Mouse (Mus musculus) bone marrow macrophage, adult 2 months (primary cell): Measurements from ENCODE around the gene Ntng1. TPM values are rescaled to one million over a fixed set of nuclear protein-coding genes. Genes with fewer than 3 reads are reported as not detected.

ENCODE experiments used
- H3K27ac ChIP-seq: 2 replicates; pipeline ENCODE4 v1.5.1; 2012; ENCODE audit warnings: low read depth, low read length; ENCODE audit not compliant: insufficient read depth
- H3K4me1 ChIP-seq: 2 replicates; pipeline ENCODE4 v1.6.1; 2012; ENCODE audit warnings: low read length; ENCODE audit not compliant: control insufficient read depth, insufficient read depth
- H3K4me3 ChIP-seq: 2 replicates; pipeline ENCODE4 v1.5.1; 2012; ENCODE audit warnings: mild to moderate bottlenecking, low read length, moderate library complexity; ENCODE audit not compliant: insufficient read depth
- CTCF ChIP-seq: IDR thresholded peaks from 2 replicates; pipeline ENCODE4 v1.5.1; 2012; ENCODE audit warnings: low read depth, mild to moderate bottlenecking, low read length, moderate library complexity
- POLR2A ChIP-seq: IDR thresholded peaks from 2 replicates; pipeline ENCODE4 v1.6.1; 2012; ENCODE audit warnings: mild to moderate bottlenecking, low read depth, low read length, borderline replicate concordance
- polyA plus RNA-seq: library from polyadenylated mRNA; stranded (reverse); fragments of >200 nt; gene quantifications from 2 replicates; pipeline ENCODE4 v1.2.4, GENCODE M21; 2012; ENCODE audit not compliant: missing spikeins, insufficient read depth, insufficient read length

Ntng1 gene
- 0.35 TPM in 1 of 2 replicates, not detected in the other for polyA plus RNA-seq

DNA sequence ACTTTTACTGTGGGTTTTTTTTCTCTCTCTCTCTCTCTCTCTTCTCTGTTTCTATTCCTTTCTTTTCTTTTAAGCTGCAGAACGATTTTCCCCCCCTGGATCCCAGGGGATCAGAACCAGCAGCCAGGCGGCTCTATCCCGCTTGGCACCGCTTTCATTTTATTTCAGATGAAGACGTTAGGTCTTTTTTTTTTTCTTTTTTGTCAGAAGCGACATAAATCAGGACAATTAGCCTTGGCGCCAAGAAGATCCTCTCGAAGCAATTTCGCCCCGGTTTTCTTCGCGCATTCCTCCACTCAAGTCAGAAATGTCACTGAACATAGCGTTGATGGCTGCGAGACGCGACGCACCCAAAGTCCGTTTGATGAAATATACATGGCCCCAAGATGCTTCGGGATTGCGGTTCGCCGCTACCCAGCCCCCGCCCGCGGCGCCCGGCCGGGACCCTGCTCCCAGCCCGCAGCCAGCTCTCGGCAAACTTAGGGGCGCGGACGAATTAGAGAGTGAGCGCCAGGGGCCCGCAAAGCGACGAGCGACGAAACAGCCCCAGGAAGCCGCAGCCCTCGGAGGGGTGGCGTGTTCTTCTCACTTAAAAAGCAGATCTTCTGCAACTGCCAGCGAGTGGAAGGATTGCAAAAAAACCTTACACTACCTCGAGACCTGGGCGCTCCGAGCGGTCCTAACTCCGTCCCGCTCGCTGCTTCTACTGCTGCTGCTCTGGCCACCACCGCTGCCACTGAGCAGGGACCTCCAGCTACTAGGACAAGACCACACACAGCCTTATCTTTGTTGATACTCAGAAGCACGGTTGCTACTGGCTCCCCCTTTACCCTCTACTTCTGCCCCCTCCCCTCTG is at the start of gene Ntng1:
TSS of gene Ntng1 (minus strand) at position 806 of the 856 bp plus-strand sequence.
- Histone ChIP-seq H3K27ac (no peak within 1 kb of the TSS), H3K4me3 (peak within 1 kb of the TSS; percentile 59)

DNA sequence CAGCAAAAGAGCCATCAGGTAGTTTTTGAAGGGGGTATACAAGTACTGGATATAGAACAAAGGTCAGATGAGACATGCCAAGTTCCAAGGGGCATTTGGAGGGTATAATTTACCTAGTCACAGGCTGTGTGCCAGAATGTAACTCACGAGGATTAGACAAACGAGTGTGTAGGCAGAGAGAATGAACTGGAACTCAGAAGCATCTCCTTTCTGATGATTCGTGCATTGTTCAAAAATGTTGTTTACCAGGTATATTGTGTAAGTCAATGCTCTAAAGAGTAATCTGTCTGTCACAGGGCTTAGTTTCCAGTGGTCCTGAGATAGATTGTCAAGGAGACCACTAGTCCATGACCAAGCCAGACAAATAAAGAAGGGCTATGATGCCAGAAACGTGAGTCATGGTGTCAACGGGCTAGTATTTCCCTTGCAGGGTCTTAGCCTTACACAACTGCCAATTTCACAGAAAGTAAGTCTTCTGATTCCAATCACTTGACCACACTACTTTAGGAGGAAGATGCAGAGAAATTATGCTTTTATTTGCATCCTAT is 43.7 kb upstream of the Ntng1 start:
- TF ChIP-seq POLR2A: no peak
- TF ChIP-seq CTCF: no peak
- no peak overlapping the region for H3K4me3 ChIP-seq
- H3K4me1 ChIP-seq: no peaks in the 10 kb centered on the region
- no peak overlapping the region for H3K27ac ChIP-seq

More for the DNA sequence above, at the start of gene Ntng1:
- H3K4me1 ChIP-seq: no peaks in the 10 kb centered on the region
- TF ChIP-seq CTCF: no peak

DNA sequence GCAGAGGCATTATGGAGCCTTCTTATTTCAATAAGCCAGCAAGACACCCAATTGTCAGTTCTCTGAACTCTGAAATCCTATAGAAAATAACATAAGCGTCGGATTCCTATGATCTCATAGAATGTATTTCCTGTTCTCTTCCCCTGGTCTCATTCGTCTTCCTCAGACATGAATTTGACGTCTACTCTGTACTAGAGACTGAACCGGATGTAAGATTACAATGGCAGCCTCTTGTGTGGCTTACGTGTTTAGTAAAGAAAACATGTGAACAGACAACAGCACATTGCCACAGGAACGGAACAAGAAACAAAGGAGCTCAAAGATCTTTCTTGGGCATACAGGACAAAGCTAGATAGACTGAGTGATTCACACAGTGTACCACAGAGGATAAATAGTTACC is 5.3 kb upstream of the Ntng1 start:
- no peaks in the 10 kb centered on the region for H3K4me1 ChIP-seq
- H3K4me3 ChIP-seq: no peak overlapping the region
- TF ChIP-seq CTCF: no peak
- H3K27ac ChIP-seq: no peak overlapping the region

DNA sequence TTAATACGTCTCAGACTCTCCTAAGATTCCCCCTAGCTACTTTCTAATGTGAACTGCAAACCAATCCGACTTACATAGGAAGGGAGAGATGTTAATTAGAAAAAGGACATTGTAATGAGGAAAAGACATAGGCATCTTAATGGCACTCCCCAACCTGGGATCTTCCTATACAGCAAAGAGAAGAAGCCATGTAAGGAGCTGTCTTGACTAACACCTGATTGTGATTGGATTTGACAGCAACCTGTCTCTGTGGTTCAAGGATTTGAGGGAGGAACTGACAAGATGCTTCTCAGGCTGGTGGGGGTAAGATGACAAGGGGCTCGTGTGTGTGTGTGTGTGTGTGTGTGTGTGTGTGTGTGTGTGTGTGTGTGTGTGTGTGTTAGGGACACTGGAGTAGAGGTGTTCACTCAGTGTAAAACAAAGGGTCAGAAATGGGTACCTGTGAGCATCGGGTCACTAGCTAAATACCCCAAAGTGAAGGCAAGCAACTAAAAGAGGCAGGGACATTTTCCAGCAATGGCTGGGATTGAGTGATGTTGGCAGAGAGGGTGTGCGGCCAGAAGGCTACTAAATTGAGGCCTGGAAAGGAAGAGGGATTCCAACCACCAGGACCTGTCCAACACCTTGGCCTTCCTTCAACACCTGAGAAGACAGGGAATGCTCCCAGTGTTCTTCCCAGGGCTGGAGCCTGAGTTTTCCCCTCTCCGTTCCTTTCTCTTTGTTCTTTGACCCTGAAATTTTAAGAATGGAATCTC is 667 bp upstream of the Ntng1 start:
- no peaks in the 10 kb centered on the region for H3K4me1 ChIP-seq
- no peak overlapping the region for H3K4me3 ChIP-seq
- H3K27ac ChIP-seq: no peak overlapping the region
- no peak for TF ChIP-seq POLR2A
- no peak for TF ChIP-seq CTCF

DNA sequence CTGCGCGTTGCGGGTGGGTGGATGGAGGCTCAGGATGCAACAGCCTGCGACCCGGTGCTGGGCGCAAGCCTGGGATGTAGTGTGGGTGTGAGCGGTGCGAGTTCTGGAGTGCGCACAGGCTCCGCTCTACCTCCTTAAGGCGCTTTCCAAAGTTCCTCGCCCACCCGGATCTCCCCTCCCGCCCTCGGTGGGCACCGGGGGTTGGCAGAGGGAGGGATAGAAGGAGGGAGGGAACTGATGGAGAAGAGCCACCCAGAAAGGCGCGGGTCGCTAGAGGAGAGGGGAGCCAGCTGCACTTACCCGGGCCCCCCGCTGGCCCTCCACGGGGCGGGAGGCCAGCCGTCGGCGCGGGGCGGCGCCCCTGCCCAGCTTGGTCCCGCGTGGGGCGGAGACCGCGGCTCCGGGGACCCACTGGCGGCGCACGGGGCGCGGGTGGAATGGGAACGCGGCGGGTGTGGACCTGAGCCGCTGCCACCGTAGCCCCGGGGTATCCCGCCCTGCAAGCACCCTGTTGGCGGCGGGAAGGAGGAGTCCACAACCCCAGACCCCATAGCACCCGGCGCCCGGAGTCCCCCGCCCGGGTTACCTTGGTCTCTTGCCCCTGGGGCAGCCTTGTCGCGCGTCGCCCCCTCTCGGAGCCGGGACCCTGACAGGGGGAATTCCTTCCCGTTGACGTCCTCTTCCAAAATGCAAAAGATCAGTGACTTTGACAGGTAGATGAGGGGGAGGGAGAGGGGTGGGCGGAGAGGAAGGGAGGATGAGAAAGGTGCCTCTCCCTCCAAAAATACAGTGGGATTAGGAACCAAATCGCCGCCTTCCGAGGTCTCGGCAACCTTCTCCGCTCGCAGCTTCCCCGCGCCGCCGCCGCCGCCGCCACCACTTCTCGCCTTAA is 1.3 kb downstream of the Ntng1 start:
- no peaks in the 10 kb centered on the region for H3K4me1 ChIP-seq
- TF ChIP-seq CTCF (no peak), POLR2A (no peak)
- H3K4me3 ChIP-seq: peak overlapping the region; percentile 59
- H3K27ac ChIP-seq: no peak overlapping the region

DNA sequence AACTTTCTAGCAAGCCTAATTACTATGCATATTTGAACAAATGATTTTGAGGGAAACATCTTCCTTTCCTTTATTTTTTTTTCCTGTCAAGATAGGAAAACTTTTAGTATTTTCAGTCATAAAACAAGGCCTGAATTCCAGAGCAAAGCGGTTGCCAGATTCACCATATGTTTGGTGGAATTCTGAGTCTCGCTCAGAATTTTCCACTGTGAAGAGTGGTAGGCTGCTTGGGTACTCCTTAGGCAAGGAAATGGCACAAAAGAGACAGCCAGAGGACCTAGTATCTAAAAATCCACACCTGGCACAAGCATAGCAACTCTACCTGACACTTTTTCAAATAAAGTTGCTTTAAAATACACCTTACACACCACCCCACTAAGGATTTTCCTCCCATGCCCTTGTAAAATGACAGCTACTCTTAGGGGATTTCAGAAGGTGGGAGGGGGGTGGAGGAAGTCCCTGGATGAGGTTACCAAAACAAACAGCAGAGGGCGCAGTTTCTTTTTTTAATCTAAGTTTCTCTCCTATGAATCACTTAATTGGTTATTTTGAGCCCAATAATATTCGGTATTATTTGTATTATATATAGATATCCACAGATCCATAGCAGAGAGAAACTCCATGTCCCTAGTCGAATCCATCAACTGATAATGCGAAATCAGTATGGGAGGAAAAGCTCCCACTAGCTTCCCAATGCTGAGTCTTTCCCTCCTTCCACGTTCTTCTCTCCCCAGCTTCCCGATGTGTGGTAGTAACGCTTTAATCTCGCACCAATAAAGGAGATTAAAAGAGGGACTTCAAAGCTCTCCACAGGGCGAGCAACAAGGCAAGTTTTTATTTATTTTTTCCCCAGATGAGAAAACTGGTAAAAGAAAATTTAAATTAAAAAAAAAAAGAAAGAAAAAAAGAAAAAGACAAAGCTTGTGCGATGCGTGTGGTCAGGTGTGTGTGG is 2.2 kb downstream of the Ntng1 start:
- peak overlapping the region; percentile 59; the same call in 1 of the 2 replicates for H3K4me3 ChIP-seq
- no peak overlapping the region for H3K27ac ChIP-seq
- TF ChIP-seq CTCF (no peak), POLR2A (no peak)
- no peaks in the 10 kb centered on the region for H3K4me1 ChIP-seq

DNA sequence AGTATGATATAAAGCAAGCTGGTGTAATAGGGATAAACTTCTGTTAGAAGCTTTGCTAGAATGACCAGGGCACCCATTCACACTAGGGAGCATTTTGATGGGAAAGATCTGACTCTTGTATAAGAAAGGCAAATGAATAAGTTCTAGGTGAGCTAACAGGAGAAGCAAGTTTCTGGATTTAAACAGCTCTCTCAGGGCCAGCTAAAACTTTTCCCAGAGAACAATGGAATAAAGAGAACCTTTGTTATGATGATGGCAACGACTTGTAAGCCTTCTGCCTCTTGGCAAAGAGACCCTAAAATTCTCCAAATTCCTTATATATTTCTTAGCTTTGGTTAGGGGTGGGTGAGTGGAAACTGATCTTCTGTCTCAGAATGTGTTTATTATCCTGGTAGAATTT is 7.7 kb downstream of the Ntng1 start:
- Histone ChIP-seq H3K27ac (no peak overlapping the region), H3K4me3 (no peak overlapping the region), H3K4me1 (no peaks in the 10 kb centered on the region)
- TF ChIP-seq CTCF (no peak), POLR2A (no peak)

DNA sequence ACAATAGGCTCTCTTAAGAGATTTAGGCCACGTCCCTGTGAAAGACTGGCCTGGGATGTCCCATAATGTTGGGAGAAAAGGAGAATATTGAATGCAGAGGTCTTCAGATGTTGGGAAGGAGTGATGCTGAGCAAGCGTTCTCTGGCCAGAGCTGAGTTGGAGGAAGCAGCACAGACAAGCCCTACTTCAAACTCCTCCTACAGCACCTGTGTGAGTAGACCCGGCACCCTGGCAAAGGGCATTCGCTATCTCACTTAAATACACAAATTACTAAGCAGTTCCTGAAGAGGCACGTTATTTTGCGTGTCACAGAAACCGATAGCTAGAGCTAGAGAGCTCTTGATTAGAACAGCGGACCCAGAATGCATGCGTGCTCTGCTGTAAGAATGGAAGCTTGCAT is 10.7 kb downstream of the Ntng1 start:
- no peaks in the 10 kb centered on the region for H3K4me1 ChIP-seq
- no peak overlapping the region for H3K4me3 ChIP-seq
- no peak overlapping the region for H3K27ac ChIP-seq
- TF ChIP-seq CTCF (no peak), POLR2A (no peak)

DNA sequence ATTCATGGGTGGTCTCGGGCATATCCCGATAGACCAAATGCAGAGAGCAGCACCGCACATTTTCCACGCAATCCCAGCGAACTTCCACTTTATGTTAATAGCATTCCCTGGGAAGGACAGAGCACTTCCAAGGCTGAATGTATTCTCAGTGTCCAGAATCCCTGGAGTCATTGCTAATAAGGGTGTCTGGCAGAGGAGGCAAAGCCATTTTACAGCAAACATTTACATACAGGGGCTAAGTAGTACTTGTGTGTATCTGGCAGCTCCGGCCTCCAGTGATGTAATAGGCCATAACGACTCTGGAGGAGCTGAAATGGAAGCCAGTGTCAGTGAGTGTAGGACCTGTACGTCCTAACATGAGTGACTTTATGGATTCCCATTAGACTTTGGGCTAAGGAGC is 11.5 kb downstream of the Ntng1 start:
- TF ChIP-seq CTCF (no peak), POLR2A (no peak)
- Histone ChIP-seq H3K4me3 (no peak overlapping the region), H3K27ac (no peak overlapping the region), H3K4me1 (no peaks in the 10 kb centered on the region)
